Mouse (Mus musculus) stomach, postnatal 0 days (tissue): ENCODE results near the gene Dlgap3.

Source experiments
- CTCF ChIP-seq: IDR thresholded peaks from 2 replicates; pipeline ENCODE4 v1.5.1; 2016; ENCODE audit warnings: antibody characterized with exemption, low read depth, mild to moderate bottlenecking, moderate library complexity
- EP300 ChIP-seq: optimal IDR thresholded peaks from 2 replicates; pipeline ENCODE3; 2016; ENCODE audit warnings: antibody characterized with exemption

GRCm38 (mm10) chr4:127235742-127236487, 66.9 kb downstream of the Dlgap3 start:
- TF ChIP-seq CTCF (peak; percentile 72), EP300 (no peak)
